Mouse (Mus musculus) forebrain, embryonic 15.5 days (tissue): ENCODE data around the gene Magi2. TPM values are rescaled to one million over a fixed set of nuclear protein-coding genes. Genes with fewer than 3 reads are reported as not detected.

Source experiments
- ATAC-seq: fragments of 200-750 bp; cut with Nextera tagmentation; replicated peaks from 2 replicates; pipeline ENCODE4 v1.8.0; 2017; ENCODE audit warnings: mild to moderate bottlenecking, moderate TSS enrichment, moderate library complexity
- H3K27ac ChIP-seq: fragments of 300-500 bp; sonication (generic); replicated peaks from 2 replicates; pipeline ENCODE4 v1.5.1; 2015; ENCODE audit warnings: mild to moderate bottlenecking, inconsistent platforms
- H3K27me3 ChIP-seq: fragments of 300-500 bp; sonication (generic); 2 replicates; pipeline ENCODE4 v1.6.1; 2015; ENCODE audit warnings: inconsistent platforms
- H3K36me3 ChIP-seq: fragments of 300-500 bp; sonication (generic); 2 replicates; pipeline ENCODE4 v1.6.1; 2015; ENCODE audit warnings: mild to moderate bottlenecking, inconsistent platforms
- H3K4me1 ChIP-seq: fragments of 300-500 bp; sonication (generic); 2 replicates; pipeline ENCODE4 v1.6.1; 2015; ENCODE audit warnings: inconsistent platforms
- H3K4me2 ChIP-seq: fragments of 300-500 bp; sonication (generic); replicated peaks from 2 replicates; pipeline ENCODE4 v1.6.1; 2015; ENCODE audit warnings: mild to moderate bottlenecking, inconsistent platforms
- H3K4me3 ChIP-seq: fragments of 300-500 bp; sonication (generic); 2 replicates; pipeline ENCODE4 v1.5.1; 2015; ENCODE audit warnings: mild to moderate bottlenecking, inconsistent platforms
- H3K9ac ChIP-seq: fragments of 300-500 bp; sonication (generic); replicated peaks from 2 replicates; pipeline ENCODE4 v1.6.1; 2015; ENCODE audit warnings: mild to moderate bottlenecking, inconsistent platforms
- H3K9me3 ChIP-seq: fragments of 300-500 bp; sonication (generic); 2 replicates; pipeline ENCODE4 v1.6.1; 2016; ENCODE audit warnings: inconsistent platforms
- WGBS: fragments of 180-500 bp; shearing (Covaris S2); methylation state at CpG from one replicate; pipeline ENCODE4 v1.1.7; 2015; ENCODE audit warnings: mixed read lengths; 5-methylcytosine and 5-hydroxymethylcytosine counted together
- polyA plus RNA-seq: library from polyadenylated mRNA; unstranded; fragments of >200 nt; fragmentation: Nextera tagmentation; extraction: Ambion mirVana; gene quantifications from 2 replicates; pipeline ENCODE4 v1.2.1, GENCODE M21; 2015

The Magi2 gene
- 24.8 and 27.2 TPM in 2 replicates for polyA plus RNA-seq

DNA sequence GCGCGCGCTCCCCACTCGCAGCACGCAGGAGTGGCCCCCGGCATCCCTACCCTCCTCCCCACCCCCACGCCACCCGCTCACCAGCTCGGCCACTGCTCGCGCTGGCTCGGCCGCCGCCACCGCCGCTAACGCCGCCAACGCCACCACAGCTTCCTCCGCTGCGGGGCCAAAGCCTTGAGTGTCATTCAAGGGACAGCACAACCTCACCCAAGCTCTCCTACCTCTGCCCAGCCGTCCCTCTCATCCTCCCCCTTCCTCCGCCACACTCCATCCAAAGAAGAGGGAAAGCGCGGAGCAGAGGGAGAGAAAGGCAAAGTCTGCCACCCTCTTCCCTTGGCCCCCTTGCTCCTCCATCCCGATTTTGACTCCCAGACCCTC, at the start of gene Magi2:
Gene Magi2 (plus strand): TSS at position 171 of the 378 bp plus-strand sequence.
- no peak for ATAC-seq
- no peaks in the 10 kb centered on the region for H3K9me3 ChIP-seq
- 1% methylated on average over 26 of the region's 26 CpGs for WGBS
- H3K9ac ChIP-seq = peak within 1 kb of the TSS; percentile 72
- no peaks in the 10 kb centered on the region for H3K36me3 ChIP-seq
- peaks cover 21% of the 10 kb centered on the region for H3K4me1 ChIP-seq
- peak within 1 kb of the TSS; percentile 100 for H3K4me2 ChIP-seq
- H3K4me3 ChIP-seq = peak within 1 kb of the TSS; percentile 76
- peak within 1 kb of the TSS; percentile 77 for H3K27ac ChIP-seq
- no peaks in the 10 kb centered on the region for H3K27me3 ChIP-seq

DNA sequence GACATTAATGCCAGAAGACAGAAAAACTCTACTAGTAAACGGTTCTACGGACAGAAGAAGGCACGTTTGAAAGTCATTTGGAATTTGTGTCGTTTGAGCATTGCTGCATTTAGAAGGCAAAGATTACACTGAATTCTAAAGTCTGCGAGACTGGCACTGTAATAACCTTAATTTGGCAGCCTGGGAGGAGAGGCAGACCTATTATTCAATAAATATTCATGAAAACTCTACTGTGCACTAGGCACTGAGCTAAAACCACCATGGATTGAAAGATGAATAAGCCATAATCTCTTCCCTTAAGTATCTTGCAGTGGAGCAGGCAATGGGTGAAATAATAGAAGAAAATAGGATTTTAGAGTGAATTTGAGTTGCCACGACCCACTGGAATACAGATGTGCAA, 48.2 kb upstream of the Magi2 start:
- Histone ChIP-seq H3K27me3 (no peaks in the 10 kb centered on the region), H3K9ac (no peak overlapping the region), H3K4me2 (no peak overlapping the region), H3K4me1 (no peaks in the 10 kb centered on the region), H3K9me3 (no peaks in the 10 kb centered on the region), H3K4me3 (no peak overlapping the region), H3K27ac (no peak overlapping the region), H3K36me3 (no peaks in the 10 kb centered on the region)
- 49% methylated on average over 6 of the region's 6 CpGs for WGBS
- ATAC-seq = peak; percentile 55; the same call in 1 of the 2 replicates

DNA sequence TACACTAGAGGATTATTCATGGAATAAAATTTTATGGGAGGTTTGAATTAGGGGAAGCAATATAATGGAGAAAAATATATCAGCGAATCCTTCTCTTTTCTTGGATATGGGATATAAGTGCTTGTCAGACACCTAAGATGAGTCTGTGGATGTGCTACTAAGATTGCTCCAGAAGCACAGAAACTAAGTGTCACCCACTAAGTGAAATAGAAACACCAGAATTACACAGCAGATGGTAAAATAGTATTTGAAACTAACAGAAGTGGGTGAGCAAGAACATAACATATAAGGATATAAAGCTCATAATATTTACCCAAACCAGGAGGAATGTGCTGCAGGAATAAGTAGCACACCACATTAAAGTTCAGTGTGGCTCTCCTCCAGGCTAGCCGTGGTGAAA, 40.7 kb upstream of the Magi2 start:
- WGBS = 84% methylated on average over 2 of the region's 2 CpGs
- no peak for ATAC-seq
- no peaks in the 10 kb centered on the region for H3K4me1 ChIP-seq

DNA sequence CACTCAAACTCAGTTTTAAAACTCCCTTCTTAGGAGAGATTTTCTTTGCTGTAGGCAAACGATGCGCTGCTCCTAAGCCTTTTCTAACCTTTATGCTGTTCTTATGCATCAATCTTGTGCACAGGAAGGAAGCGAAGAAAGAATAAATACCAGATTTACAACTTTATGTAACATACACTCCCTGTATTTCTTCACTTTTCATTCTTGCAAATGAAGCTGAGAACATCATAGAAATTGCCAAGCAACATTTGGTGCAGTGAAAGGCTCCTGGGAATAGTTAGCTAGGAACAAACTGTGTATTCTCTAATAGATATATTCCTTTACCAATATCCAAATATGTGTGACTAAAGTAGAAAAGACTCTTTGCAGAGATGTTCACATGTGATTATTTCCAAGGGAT, 15.2 kb upstream of the Magi2 start:
- H3K4me2 ChIP-seq = no peak overlapping the region
- H3K27ac ChIP-seq = no peak overlapping the region
- no peak for ATAC-seq
- no peak overlapping the region for H3K4me3 ChIP-seq
- H3K9me3 ChIP-seq = no peaks in the 10 kb centered on the region
- no peak overlapping the region for H3K9ac ChIP-seq
- no peaks in the 10 kb centered on the region for H3K27me3 ChIP-seq
- H3K4me1 ChIP-seq = no peaks in the 10 kb centered on the region
- 83% methylated on average over 3 of the region's 3 CpGs for WGBS
- no peaks in the 10 kb centered on the region for H3K36me3 ChIP-seq

More for the DNA sequence above, 40.7 kb upstream of the Magi2 start:
- H3K9me3 ChIP-seq = no peaks in the 10 kb centered on the region
- H3K36me3 ChIP-seq = no peaks in the 10 kb centered on the region
- no peak overlapping the region for H3K9ac ChIP-seq
- H3K27me3 ChIP-seq = no peaks in the 10 kb centered on the region
- H3K27ac ChIP-seq = no peak overlapping the region
- no peak overlapping the region for H3K4me3 ChIP-seq
- no peak overlapping the region for H3K4me2 ChIP-seq

GRCm38 (mm10) chr5:19226144-19226865, 531 bp upstream of the Magi2 start:
- peak; percentile 98 for ATAC-seq
- Histone ChIP-seq H3K27me3 (no peaks in the 10 kb centered on the region), H3K4me1 (peaks cover 21% of the 10 kb centered on the region), H3K27ac (peak overlapping the region; percentile 77), H3K36me3 (no peaks in the 10 kb centered on the region), H3K4me2 (peak overlapping the region; percentile 100), H3K4me3 (peak overlapping the region; percentile 76), H3K9me3 (no peaks in the 10 kb centered on the region), H3K9ac (peak overlapping the region; percentile 72)
- WGBS = under 1% methylated on average over 47 of the region's 51 CpGs

DNA sequence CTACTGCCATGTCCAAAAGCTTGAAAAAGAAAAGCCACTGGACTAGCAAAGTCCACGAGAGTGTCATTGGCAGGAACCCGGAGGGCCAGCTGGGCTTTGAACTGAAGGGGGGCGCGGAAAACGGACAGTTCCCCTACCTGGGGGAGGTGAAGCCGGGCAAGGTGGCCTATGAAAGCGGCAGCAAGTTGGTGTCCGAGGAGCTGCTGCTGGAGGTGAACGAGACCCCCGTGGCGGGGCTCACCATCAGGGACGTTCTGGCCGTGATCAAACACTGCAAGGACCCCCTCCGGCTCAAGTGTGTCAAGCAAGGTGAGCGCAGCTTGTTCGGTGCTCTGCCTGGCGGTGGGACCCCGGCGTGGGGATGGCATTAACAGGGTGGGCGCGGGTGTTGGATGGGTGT, 445 bp downstream of the Magi2 start:
- H3K36me3 ChIP-seq = no peaks in the 10 kb centered on the region
- H3K4me2 ChIP-seq = peak overlapping the region; percentile 100
- peak overlapping the region; percentile 77 for H3K27ac ChIP-seq
- peak overlapping the region; percentile 72 for H3K9ac ChIP-seq
- H3K4me1 ChIP-seq = peaks cover 21% of the 10 kb centered on the region
- H3K9me3 ChIP-seq = no peaks in the 10 kb centered on the region
- under 1% methylated on average over 21 of the region's 21 CpGs for WGBS
- peak overlapping the region; percentile 76 for H3K4me3 ChIP-seq
- ATAC-seq = peak; percentile 2
- H3K27me3 ChIP-seq = no peaks in the 10 kb centered on the region

- Histone ChIP-seq H3K4me3 (peak overlapping the region; percentile 76), H3K27me3 (no peaks in the 10 kb centered on the region), H3K9me3 (no peaks in the 10 kb centered on the region), H3K4me1 (peaks cover 21% of the 10 kb centered on the region), H3K9ac (peak overlapping the region; percentile 72), H3K4me2 (peak overlapping the region; percentile 100), H3K36me3 (no peaks in the 10 kb centered on the region), H3K27ac (no peak overlapping the region)
- WGBS = under 1% methylated on average over 14 of the region's 14 CpGs
- no peak for ATAC-seq
These were observed 1.0 kb downstream of the Magi2 start for GRCm38 (mm10) chr5:19227791-19228331.

GRCm38 (mm10) chr5:19241797-19242196, 15.0 kb downstream of the Magi2 start:
- Histone ChIP-seq H3K4me3 (no peak overlapping the region), H3K36me3 (no peaks in the 10 kb centered on the region), H3K4me2 (no peak overlapping the region), H3K4me1 (no peaks in the 10 kb centered on the region), H3K27me3 (no peaks in the 10 kb centered on the region), H3K9ac (no peak overlapping the region), H3K9me3 (no peaks in the 10 kb centered on the region), H3K27ac (no peak overlapping the region)
- ATAC-seq = peak; percentile 70; the same call in 1 of the 2 replicates

DNA sequence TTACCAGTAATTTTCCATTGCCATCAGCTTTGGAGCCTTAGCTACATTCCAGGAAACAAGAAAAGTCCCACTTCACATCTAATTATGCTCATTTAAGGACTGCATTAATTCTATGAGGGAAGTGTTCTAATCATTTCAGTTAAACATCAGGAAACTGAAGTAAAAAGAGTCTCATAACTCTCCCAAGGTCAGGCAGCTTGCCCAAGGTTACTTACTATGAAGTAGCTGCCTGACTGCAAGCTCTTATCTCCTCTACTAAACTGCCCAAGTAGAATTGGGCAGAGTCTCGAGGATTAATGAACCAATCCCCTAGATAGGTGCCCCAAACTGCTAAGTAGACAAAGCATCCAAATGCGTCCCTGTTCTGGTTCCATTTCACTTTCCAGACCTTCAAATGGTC, 19.6 kb downstream of the Magi2 start:
- H3K36me3 ChIP-seq = no peaks in the 10 kb centered on the region
- ATAC-seq = no peak
- 63% methylated on average over 2 of the region's 2 CpGs for WGBS
- no peaks in the 10 kb centered on the region for H3K27me3 ChIP-seq
- H3K4me1 ChIP-seq = no peaks in the 10 kb centered on the region
- no peaks in the 10 kb centered on the region for H3K9me3 ChIP-seq
- no peak overlapping the region for H3K9ac ChIP-seq
- no peak overlapping the region for H3K27ac ChIP-seq
- no peak overlapping the region for H3K4me2 ChIP-seq
- no peak overlapping the region for H3K4me3 ChIP-seq

- H3K4me3 ChIP-seq = no peak overlapping the region
- WGBS = 78% methylated on average over 3 of the region's 3 CpGs
- no peak for ATAC-seq
- H3K4me1 ChIP-seq = no peaks in the 10 kb centered on the region
- H3K27ac ChIP-seq = no peak overlapping the region
- no peaks in the 10 kb centered on the region for H3K36me3 ChIP-seq
- H3K9me3 ChIP-seq = no peaks in the 10 kb centered on the region
- H3K27me3 ChIP-seq = no peaks in the 10 kb centered on the region
- no peak overlapping the region for H3K9ac ChIP-seq
- no peak overlapping the region for H3K4me2 ChIP-seq
These were observed 20.4 kb downstream of the Magi2 start for GRCm38 (mm10) chr5:19247266-19247665.

- Histone ChIP-seq H3K4me1 (no peaks in the 10 kb centered on the region), H3K4me2 (no peak overlapping the region), H3K9me3 (no peaks in the 10 kb centered on the region), H3K36me3 (no peaks in the 10 kb centered on the region), H3K27ac (no peak overlapping the region), H3K27me3 (no peaks in the 10 kb centered on the region), H3K9ac (no peak overlapping the region), H3K4me3 (no peak overlapping the region)
- ATAC-seq = no peak
- WGBS = 62% methylated on average over 5 of the region's 5 CpGs
These were observed 36.0 kb downstream of the Magi2 start for GRCm38 (mm10) chr5:19262816-19263215.

- H3K9ac ChIP-seq = no peak overlapping the region
- H3K27ac ChIP-seq = no peak overlapping the region
- H3K4me1 ChIP-seq = no peaks in the 10 kb centered on the region
- no peak overlapping the region for H3K4me3 ChIP-seq
- WGBS = 74% methylated on average over 2 of the region's 2 CpGs
- no peaks in the 10 kb centered on the region for H3K9me3 ChIP-seq
- H3K36me3 ChIP-seq = no peaks in the 10 kb centered on the region
- no peak overlapping the region for H3K4me2 ChIP-seq
- H3K27me3 ChIP-seq = no peaks in the 10 kb centered on the region
- ATAC-seq = no peak
These were observed 37.8 kb downstream of the Magi2 start for GRCm38 (mm10) chr5:19264627-19265026.

- no peak overlapping the region for H3K4me2 ChIP-seq
- no peak for ATAC-seq
- H3K9ac ChIP-seq = no peak overlapping the region
- WGBS = 90% methylated on average over 3 of the region's 3 CpGs
- no peak overlapping the region for H3K4me3 ChIP-seq
- H3K36me3 ChIP-seq = no peaks in the 10 kb centered on the region
- H3K4me1 ChIP-seq = no peaks in the 10 kb centered on the region
- H3K27ac ChIP-seq = no peak overlapping the region
- H3K27me3 ChIP-seq = no peaks in the 10 kb centered on the region
- no peaks in the 10 kb centered on the region for H3K9me3 ChIP-seq
These were observed 65.7 kb downstream of the Magi2 start for GRCm38 (mm10) chr5:19292581-19292980.
